Mouse (Mus musculus): ENCODE measurements around the gene Mettl26. TPM values are rescaled to one million over a fixed set of nuclear protein-coding genes. Genes with fewer than 3 reads are reported as not detected.

Gene Mettl26
- polyA plus RNA-seq (2017; shearing (Covaris generic)): 100 to 1,000 TPM in 1 of 2 experiments, 10 to 100 TPM in 1; 88.3 to 119 TPM

DNA sequence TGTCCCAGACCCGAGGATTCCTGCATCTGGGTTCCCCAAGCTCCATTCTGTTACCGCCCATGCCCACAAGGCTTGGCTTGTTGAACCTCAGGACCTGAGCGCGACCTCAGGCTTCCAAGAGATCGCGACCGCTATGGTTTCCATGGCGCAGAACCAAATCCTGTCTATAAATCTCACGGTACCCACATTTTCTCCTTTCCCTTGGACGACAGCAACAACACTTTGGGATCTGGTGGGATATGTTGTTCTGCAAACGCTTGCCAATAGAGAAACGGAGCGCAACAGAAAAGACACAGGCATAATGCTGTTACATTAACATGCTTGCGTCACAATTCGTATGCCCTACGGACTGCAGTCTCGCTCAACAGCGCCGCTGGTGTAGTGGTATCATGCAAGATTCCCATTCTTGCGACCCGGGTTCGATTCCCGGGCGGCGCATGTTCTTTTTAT lies at the start of gene Mettl26:
Gene Mettl26, plus strand, starts transcription at position 354 of the 450 bp plus-strand sequence.
- ATAC-seq: peak; percentile 59

DNA sequence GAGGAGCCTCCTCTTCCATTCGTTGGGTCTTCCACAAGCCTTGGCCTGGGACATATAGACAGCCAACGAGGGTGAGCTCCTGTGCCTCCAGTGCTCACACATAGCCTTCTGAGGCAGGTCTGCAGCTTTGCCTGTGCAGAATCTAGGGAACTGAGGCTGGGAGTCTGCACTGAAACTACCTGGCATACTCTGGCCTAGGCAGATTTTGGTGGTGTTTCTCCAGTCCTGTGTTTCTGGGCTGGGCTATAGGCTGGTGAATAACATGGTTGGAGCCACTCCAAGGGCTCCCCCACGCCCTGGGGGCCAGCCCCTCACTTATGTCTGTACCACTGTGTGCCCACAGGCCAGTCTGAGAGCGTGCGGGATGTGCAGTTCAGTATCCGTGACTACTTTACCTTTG lies 49.6 kb upstream of the Mettl26 start:
- ATAC-seq: no peak

DNA sequence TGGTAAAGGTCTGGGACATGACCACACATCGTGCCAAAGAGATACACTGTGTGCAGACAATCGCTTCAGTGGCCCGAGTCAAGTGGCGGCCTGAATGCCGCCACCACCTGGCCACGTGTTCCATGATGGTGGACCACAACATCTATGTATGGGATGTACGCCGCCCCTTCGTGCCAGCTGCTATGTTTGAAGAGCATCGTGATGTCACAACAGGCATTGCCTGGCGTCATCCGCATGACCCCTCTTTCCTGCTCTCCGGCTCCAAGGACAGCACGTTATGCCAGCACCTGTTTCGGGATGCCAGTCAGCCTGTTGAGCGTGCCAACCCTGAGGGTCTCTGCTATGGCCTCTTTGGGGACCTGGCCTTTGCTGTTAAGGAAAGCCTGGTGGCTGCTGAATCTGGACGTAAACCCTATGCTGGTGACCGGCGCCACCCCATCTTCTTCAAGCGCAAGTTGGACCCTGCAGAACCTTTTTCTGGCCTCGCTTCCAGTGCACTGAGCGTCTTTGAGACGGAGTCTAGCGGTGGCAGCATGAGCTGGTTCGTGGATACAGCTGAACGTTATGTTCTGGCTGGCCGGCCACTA lies 48.8 kb upstream of the Mettl26 start:
- ATAC-seq: no peak

DNA sequence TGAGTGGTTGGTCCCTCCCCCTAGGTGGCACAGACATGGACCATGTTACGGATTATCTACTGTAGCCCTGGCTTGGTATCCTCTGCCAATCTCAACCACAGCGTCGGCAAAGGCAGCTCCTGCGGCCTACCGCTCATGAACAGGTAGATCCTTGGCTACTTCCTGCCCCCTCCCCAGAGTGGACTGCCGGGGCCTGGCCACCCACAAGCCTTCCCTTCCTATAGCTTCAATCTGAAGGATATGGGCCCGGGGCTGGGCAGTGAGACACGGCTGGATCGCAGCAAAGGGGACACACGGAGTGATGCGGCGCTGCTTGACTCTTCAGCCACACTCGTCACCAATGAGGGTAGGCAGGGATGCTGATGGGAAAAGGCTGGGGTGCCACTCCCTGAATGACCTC lies 47.9 kb upstream of the Mettl26 start:
- ATAC-seq: no peak

DNA sequence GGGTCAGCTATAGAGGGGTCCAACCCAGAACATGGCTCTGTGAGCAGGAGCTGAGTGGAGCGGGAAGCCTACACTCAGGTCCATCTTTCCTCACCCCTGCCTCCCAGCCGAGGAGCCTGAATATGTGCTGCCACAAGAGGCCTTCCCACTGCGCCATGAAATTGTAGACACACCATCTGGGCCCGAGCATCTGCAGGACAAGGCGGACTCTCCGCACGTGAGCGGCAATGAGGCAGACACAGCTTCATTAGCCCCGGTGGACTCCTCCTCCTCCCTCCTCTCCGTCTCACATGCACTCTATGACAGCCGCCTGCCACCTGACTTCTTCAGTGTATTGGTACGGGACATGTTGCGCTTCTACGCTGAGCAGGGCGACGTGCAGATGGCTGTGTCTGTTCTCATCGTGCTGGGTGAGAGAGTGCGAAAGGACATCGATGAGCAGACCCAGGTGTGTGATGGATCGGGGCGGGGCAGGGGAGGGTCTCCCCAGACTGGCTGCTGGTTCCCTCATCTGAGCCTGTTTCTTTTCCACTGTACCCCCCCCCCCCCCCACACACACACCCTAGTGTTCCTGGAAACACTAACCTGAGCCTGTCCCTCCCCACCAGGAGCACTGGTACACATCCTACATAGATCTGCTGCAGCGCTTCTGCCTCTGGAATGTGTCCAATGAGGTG lies 47.2 kb upstream of the Mettl26 start:
- no peak for ATAC-seq

DNA sequence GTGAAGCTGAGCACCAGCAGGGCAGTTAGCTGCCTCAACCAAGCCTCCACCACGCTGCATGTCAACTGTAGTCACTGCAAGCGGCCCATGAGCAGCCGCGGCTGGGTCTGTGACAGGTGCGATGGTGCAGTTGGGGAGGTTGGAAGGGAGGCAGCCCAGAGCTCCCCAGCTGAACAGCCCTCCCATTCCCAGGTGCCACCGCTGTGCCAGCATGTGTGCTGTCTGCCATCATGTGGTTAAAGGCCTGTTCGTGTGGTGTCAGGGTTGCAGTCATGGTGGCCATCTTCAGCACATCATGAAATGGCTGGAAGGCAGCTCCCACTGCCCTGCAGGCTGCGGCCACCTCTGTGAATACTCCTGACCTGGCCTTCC lies 46.7 kb upstream of the Mettl26 start:
- no peak for ATAC-seq

DNA sequence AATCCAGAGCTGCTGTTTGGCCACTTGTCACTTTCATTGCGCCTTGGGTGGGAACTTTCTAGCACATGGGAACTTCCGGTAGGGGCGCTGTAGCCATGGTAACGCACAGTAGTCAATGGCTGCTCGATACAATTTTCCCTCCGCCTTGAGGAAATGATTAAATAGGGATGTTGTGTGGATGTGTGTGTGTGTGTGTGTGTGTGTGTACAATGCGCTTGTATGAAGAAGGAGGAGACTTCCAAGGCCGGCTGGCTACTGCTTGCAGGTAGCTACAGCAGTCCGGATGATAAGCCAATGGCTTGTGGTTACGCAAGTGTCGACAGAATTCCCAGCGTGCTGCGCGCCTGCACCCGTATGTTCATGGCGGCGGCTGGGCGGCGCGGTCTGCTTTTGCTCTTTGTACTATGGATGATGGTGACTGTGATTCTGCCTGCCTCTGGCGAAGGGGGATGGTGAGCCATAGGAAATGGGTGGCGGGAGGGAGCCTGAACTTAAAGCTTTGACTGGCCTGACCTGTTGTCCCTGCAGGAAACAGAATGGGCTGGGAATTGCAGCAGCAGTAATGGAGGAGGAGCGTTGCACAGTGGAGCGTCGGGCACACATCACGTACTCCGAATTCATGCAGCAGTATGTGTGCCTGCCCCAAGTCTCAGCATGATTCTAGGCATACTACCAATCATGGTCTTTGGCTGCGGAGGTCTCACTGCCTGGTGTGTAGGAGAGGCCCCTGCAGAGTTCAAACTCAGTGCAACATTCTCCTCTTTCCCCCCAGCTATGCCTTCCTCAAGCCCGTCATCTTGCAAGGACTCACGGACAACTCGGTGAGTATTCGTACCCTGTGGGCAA lies 45.9 kb upstream of the Mettl26 start, which contains the start of gene Jmjd8:
Gene Jmjd8, plus strand, starts transcription at position 156 of the 846 bp plus-strand sequence.
- ATAC-seq: peak; percentile 55

DNA sequence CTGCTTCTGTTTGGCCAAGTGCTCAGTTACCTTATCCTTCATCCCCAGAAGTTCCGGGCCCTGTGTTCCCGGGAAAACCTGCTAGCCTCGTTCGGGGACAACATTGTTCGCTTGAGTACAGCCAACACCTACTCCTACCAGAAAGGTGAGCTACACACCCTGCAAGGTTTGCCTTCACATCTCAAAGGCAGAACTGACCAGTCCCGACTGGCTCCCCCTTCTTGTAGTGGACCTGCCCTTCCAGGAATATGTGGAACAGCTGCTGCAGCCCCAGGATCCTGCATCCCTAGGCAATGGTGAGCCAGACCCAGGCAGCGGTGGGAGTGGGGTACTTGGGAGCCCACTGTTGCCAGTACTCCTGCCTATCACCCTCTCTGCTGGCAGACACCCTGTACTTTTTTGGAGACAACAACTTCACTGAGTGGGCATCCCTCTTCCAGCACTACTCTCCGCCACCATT lies 45.3 kb upstream of the Mettl26 start:
- ATAC-seq: no peak

DNA sequence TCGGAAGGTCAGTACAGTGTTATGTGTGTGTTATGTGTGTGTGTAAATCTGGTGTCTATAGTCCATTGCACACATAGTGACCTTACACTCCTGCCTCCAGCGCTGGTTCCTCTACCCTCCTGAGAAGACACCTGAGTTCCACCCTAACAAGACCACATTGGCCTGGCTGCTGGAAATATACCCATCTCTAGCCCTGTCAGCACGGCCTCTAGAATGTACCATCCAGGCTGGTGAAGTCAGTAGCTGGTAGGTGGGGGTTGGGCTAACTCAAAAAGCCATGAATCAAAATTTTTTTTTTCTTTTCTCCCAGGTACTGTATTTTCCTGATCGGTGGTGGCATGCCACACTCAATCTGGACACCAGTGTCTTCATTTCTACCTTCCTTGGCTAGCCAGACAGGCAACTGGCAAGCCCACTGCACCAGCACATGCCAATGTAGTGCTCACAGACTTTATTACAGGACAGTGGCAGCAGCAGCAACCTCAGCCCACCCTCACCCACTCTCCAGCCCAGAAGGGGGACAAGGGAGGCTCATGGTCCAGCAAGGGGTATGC lies 44.6 kb upstream of the Mettl26 start:
- no peak for ATAC-seq

DNA sequence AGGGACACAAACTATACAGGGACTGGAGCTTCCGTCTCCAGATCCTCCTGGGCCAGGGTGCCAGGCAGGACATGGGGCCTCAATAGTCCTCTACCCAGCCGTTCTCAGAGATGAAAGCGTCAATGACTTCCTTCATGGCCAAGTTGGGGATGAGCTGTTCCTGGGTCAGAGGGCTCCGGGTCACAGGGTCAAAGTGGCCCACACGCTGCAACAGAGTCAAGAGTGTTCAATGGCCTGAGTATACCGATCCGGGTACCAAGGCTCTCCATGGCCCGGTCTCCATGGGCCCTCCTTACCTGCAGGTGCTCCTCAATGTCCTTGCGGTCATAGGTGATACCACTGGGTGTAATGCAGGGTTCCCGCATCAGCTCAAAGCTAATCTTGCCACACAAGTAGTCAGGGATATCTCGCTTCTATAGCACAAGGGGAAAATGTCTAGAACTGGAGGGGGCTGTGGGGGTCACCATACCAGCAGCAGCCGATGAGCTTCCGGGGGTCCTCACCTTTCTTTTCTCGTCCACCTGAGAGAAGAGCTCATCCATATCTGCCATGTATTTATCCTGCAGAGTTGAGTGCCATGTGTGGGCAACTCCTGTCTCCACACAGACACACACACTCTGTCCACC lies 44.0 kb upstream of the Mettl26 start:
- no peak for ATAC-seq

DNA sequence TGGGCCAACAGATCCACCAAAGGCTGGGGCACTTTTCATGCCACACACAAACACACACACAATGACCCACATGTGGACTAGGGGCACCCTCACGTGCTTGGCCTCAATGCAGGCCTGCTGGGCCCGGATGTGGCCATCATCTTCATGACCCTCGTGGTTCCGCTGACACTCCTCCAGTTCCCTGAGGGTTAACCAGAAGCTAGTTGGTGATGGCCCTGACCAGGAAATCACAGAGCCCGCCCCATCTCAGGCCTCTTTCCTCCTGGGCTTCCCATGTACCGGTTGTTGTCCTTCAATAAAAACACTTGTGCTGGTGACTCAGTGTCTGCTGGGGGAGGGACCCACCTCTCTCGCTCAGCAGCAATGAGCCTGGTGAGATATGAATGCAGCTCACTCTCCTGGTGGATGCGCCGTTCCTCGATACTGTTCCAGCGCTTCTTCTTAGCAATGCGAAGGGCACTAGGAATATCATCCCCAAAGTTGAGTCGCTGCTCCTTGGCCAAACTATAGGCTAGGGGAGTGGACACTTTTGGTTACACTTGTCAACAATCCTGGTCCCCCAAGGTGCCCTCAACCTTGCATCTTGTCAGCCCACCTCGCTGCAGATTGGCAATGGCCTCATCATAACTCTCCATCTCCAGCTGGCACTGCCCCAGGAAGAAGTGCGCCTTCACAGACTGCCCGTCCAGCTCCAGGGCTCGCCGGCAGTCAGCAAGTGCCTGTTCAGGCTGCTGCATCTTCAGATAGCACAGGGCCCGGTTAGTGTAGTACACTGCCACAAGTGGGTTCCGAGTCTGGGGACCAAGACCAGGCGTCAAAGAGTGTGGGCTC lies 43.2 kb upstream of the Mettl26 start:
- no peak for ATAC-seq

DNA sequence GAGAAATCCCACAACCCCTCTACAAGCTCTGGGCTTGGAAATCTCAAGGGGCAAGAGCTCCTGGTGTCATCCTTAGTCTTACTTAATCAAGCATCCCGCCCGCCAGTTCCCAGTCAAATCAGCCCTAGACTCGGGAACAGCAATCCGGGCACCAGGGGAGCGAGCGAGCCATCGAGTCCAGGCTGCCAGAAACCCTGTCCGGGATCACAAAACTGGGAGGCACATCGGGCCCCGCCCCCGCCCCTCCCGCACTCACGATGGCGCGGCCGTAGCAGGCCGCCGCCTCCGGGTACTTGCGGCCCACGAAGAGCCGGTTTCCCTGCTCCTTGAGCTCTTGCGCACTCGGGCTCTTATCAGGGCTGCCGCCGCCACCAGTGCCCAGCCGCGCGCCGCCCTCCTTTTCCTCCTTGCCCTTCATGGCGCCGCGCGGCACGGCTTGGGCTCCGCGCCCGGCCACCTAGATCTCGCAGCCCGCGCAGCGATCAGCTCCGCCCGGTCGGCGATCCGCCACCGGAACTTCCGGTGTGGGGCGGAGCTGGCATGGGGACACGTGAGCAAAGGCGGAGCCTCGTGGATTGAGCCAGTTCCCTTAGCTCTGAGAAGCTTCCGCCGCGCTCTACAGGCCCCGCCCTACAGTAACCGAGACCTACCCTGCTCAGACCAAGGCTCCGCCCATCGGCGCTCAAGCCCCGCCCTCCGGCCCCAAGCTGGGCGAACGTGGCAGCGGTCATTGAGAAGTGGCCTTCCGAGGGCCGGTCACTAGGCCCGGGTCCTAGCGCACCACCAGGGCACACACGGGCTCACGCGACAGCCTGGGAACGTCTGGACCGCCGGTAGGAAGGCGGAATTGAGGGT lies 42.2 kb upstream of the Mettl26 start:
- peak; percentile 95 for ATAC-seq

DNA sequence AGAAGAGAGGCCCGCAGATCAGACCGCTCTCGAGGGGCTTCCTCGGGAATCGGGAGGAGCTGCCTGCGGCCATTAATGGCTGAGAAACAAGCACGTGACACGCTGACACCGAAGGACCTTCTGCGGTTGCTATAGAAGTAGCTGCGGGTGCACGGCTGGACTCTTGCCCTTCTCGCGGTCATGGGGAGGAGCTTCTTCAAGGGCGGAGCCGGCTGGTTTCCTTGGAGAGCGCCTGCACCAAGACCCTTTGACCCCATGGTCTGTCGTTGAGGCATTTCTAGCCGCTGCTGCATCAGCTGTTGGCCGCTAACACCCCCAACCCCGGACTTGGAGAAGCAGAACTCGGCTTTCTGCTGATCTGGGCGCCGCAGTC lies 41.6 kb upstream of the Mettl26 start, which contains the start of gene Stub1:
Gene Stub1, minus strand, starts transcription at position 114 of the 373 bp plus-strand sequence.
- ATAC-seq: no peak

DNA sequence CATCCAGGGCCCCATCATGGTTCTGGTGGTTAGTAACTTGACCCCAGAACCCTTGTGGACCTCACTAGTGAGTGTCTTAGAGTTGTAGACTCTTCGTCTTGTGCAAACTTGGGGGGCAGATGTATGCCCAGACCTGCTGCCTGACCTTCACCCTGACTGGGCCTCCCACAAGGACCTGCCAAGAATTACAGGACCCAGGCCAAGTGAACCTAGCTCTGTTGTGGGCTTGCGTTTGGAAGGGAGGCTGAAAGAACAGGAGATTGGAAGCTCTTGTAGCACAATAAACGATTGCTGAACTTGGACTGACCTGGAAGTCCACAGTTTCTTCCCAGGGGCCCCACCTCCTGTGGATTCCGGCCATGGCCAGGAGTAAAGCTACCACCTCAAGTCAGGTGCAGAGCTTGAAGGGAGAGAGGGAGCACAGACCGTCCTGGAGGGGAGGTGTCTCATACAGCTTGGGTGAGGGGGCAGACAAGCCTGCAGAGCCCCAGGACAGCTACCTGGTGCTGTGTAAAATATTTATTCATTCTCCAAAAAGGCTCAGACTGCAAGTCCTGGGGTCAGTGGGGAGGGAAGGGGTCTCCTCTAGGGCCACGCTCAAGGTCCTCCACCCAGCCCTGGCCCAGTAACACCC lies 40.8 kb upstream of the Mettl26 start:
- no peak for ATAC-seq

DNA sequence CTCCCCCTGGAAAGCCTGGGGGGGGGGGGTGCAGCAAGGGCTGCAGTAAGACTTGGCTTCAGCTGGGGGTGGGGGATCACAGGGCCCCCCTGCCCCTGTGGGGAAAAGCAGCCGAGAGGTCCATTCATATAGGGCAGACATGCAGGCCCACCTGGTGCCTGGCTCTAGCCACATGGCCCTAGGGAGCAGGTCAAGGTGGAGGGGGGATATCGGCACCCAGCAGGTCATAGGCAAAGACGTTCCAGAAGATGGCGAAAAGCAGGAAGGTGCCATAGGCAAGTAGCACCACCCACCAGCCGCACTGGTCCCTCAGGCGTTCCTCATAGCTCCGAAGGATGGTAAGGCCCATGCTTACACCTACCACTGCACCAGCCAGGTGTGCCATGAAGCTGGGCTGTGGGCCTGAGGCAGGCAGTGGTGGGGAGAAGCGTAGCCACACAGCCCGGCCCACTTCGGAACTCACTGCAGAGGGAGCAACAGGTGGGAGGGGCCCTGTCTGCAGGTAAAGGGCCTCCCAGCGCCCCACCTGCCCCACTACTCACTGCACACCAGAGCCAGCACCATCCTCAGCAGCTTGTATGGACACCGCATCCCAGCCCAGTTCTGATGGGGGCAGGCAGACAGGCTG lies 40.2 kb upstream of the Mettl26 start:
- ATAC-seq: no peak

DNA sequence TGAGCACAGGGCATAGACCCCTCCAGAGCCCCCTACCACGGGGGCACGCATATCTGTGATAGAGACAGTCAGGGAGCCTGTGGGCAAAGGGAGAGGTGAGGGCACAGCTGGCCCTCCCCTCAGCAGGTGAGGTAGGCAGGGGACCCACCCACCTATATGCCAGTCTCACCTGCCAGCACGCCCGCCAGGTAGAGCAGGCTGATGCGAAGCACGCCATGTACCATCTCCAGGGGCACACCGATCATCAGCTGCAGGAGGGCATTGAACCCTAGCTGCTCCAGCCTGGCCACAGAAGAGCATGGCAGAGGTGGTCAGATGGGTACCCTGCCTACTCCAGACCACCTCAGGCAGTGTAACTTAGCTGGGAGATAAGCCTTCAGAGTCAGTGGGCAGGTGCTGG lies 39.6 kb upstream of the Mettl26 start:
- no peak for ATAC-seq

DNA sequence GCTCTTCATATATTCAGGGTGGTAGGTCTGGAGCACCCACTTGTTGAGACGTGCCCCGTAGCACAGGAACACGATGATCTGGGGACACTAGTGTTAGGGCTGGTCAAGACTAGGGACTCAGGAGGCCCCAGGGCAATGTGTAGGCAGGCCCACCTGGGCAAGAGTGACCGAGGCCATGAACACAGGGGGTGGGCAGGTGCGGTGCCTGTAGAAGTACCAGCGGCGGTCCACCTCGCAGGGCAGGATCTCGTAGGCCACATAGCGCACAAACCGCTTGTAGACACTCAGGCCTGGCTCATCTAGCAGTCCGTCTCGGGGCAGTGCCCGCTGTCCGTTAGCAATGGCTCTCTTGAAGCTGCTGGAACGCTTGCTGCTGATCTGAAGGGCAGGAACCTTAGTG lies 39.1 kb upstream of the Mettl26 start:
- no peak for ATAC-seq

DNA sequence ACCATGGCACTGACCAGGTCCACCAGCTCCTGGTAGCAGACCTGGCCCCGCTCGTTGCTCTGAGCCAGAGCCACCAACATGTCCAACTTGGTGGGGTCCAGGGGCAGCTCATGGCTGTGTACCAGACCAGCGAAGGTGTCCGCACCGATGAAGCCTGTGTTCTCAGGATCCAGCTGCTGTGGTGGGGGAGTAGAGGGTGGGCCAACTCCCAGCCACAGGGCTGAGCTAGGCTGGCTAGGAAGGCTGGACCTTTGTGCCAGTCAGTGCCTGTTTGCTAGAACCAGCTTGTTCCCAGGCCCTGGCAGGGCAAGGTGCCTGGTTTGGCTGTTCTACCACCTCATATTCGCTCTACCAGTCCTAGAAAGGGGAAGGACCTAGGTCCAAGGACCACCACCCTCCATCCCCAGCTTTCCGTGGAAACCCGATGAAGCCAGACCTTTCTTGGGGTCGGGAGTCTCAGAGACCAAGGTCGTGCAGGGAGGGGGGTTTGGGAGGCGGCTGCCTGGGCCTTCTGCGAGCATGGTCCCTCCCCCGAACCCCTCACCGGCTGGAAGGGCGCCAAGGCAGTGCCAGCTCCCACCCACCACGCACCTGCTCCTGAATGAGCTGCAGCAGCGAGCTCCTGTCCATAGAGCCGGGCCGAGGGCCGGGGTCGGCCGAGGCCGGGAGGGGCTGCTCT lies 38.3 kb upstream of the Mettl26 start:
- ATAC-seq: no peak

DNA sequence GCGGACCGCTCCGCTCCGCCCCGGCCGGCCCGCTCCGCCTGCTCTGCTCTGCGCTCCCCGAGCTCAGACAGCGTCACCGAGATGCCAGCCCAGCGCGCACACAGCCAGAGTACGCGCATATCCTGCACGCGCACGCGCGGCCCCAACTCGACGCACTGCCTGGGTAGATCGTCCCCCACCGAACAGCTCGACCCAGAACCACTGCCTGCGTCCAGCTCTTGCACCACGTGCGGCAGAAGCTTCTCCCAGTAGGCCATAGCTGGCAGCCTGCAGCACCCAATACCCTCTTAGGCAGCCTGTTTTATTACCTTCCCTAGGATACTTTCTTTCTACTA lies 37.8 kb upstream of the Mettl26 start, which contains the start of gene Rhbdl1:
Gene Rhbdl1, minus strand, starts transcription at position 220 of the 335 bp plus-strand sequence.
- ATAC-seq: no peak
